Mouse (Mus musculus) thymus, adult 2 months (tissue): ENCODE data around the gene Asb17.

Experiments used
- CTCF ChIP-seq: fragments of 200-500 bp; IDR thresholded peaks from 2 replicates; pipeline ENCODE4 v1.5.1; 2012; ENCODE audit warnings: mild to moderate bottlenecking, control low read depth, low read length, moderate library complexity, borderline replicate concordance; ENCODE audit not compliant: control insufficient read depth, poor library complexity, insufficient read depth; ENCODE audit errors: extremely low read depth
- POLR2A ChIP-seq: fragments of 200-500 bp; IDR thresholded peaks from 2 replicates; pipeline ENCODE4 v1.6.1; 2012; ENCODE audit warnings: mild to moderate bottlenecking, low read length, control low read depth, moderate library complexity; ENCODE audit not compliant: control insufficient read depth, poor library complexity, insufficient read depth; ENCODE audit errors: extremely low read depth

DNA sequence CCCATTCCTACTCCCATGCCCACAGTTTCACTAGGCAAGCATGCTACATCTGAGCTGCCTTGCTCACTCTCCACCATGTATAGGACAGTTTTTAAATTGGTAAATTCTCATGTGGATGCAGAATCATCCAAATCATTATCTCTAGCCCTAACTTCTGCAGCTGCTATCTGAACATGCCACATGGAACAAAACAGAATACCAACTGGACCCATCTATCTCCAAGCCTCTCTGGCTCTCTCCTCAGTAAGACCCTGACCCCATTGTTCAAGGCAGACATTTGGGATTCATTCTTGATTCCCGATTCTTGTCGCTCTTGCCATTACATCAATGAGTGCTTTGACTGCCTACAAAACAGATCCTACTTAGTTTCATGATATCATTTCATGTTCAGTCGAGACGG lies 2.1 kb downstream of the Asb17 start:
- TF ChIP-seq CTCF (no peak), POLR2A (no peak)
